Mouse (Mus musculus): Measurements from ENCODE around the gene Smim17. TPM values are rescaled to one million over a fixed set of nuclear protein-coding genes. Genes with fewer than 3 reads are reported as not detected.

Gene Smim17
- polyA plus RNA-seq (2017; shearing (Covaris generic)): not detected

DNA sequence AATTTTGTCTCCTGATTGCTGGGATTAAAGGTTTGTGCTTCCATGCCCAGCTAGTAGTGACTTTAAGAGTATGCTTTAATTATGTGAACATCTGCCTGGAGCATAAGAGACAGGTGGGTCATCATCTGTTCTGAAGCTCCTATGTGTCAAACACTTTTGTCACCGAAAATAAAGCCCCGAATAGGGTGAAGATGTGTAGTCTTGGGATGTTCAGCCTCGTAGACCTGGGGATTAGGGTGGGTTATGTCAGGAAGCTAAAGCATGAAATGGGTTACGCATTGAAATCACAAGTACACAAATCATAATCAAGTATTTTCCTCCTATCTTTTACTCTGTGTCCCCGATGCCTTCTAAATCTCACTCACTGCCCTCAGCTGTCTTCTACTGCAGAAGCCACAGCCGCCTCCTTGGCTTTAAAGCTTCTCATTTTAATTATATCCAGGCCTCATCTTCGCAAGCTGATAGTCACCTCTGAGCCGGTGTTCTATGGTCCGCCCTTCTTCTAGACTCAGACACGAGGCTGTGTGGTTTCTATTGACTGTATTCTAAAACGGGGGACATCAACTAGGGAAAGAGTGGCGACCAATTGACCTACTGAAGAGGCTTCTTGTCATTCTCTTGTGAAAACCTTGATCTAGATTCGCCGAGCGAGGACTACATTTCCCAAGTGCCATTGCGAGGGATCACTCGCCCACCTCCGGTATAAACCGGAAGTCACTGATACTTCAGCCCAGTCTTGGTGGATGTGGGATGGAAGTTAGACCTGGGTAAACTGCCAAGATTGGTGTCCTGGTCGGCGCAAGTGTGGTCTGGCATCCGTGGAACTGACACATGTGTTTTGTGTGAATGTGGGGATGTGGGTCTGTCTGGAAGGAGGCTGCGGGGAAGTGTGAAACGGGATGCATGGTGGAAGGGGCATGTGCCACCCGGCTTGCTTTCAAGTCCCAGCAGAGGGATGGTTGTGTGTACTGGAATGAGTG, at the start of gene Smim17:
TSS of gene Smim17 (plus strand) at position 720 of the 980 bp plus-strand sequence.

DNA sequence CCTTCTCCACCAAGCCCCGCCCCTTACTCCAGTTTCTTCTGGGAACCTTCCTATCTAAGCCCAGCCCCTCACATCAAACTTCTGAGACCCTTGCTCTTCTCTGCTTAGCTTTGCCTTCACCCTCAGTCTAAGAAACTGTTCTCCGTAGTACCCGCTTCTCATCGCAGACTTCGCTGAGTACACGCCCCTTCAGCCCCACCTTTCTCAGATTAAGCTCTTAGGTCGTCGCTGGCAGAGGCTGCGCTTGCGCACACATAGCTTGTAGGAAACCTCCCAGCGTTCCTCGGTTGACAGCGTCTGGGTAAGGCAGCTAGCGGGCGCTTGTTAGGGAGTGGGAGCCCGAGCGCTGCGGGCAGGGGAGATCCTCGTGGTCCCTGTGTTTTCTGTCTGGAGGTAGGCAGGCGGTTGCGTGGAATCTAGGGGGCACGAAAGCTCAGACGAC, 35.4 kb upstream of the Smim17 start, which contains the start of gene Zfp78:
TSS of gene Zfp78 (plus strand) at position 234 of the 442 bp plus-strand sequence.

DNA sequence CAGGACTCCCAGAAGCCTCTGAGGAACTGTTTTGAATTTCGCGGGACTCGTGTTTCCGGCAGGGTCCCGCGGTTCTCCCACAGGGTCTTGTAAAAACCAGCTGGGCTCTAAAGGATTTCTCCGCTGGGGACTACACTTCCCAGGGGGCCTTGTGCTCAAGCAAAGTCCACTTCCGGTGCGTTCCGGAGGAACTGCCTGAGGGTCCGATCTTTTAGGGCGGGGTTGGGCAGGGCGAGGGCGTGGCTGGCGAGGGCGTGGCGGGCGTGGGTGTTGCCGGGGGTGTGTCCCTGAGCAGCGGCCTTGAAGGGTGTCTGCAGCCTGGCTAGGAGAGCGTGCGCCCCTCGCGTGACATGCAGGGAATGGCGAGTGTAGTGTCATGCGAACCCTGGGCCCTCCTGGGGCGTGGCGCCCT, 15.5 kb upstream of the Smim17 start, which contains the start of gene Zfp28:
TSS of gene Zfp28 (plus strand) at position 252 of the 412 bp plus-strand sequence.

DNA sequence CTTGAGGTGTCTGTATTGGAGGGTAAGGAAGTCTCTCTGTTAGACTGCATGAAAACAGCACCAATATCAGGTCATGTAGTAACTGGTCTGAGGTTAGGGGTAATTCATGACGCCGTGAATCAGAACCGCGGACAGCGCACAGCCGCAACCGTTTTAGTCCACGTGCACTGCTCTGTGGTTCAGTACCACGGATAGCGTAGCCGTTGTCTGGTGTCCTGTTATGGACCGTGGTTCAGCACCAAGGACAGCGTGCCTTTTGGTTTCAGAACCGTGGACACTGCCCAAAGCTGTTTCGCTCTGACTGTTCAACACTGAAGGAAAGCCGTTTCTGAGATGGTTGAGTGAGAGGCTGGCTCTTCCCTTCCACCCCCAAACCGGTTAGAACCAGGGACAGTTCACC, 11.5 kb downstream of the Smim17 start, which contains the start of gene Gm20715:
TSS of gene Gm20715 (plus strand) at position 235 of the 400 bp plus-strand sequence.

DNA sequence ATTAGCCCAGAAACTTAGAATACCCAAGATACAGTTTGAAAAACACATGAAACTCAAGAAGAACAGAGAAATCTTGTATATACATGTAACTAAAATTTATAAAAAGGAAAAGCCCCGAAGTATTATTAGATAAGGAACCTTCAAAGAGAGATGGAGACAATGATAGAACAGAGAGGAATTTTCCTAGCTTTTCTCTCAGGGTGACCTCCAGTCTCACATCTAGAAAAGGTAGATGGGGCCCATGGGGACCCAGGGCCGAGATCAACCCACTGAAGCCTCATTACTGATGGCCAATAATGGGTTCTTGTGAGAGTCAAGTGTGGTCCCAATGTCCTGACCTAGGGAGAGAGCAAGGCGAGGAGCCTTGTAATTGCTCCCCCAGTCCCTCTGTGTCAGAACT, 39.9 kb downstream of the Smim17 start, which contains the start of gene Olfr1344:
TSS of gene Olfr1344 (plus strand) at position 301 of the 400 bp plus-strand sequence.

DNA sequence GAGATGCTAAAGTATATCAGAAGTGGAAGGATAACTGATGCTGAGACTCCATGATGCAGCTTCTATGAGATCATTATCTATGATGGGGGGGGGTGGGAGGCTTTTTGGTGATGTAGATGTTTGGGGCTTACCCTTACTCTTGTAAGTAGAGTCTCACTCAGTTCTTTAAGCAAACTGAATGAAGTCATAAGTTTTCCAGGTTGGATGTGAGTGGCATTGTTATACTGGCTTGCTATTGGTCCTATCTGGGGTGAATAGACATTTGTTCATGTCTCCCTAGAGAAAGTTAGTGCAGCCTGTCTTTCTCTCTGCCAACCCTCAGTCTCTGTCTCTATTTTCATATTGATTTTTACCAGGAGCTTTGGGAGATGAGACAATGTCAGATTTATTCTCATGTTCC, 57.4 kb downstream of the Smim17 start, which contains the start of gene Olfr1336:
TSS of gene Olfr1336 (plus strand) at position 301 of the 400 bp plus-strand sequence.

DNA sequence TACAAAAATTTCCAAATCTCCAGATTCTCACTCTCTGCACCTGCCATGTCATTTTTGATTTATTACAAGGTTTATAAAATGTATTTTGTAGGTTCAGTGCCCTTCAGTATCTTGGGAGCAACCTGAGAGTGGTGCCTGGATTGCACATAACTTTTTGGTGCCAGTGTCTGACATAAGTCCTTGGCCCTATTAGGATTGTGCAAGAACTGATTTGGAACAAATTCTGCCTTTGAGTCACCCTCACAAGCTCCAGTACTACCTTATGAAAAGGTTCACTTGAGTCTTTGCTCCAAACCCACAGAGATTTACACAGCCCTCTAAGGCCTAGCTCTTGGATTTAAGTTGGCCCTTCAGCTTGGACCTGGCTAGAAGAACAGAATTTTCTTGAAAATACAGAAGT, 68.4 kb downstream of the Smim17 start, which contains the start of gene Olfr1346:
TSS of gene Olfr1346 (plus strand) at position 151 of the 400 bp plus-strand sequence.

Other genes with a start within 250 kb of the Smim17 start
- 30.4 TPM for gene Zfp787, start 242.7 kb upstream of the Smim17 start, polyA plus RNA-seq (2017; shearing (Covaris generic))
- gene Zfp444, start 226.5 kb upstream of the Smim17 start, polyA plus RNA-seq (2017; shearing (Covaris generic)): 10.5 TPM
- gene Galp, start 201.6 kb upstream of the Smim17 start, polyA plus RNA-seq (2017; shearing (Covaris generic)): not detected
- gene Zscan5b, start 176.4 kb upstream of the Smim17 start, polyA plus RNA-seq (2017; shearing (Covaris generic)): not detected
- not detected for gene Epp13, start 146.0 kb upstream of the Smim17 start, polyA plus RNA-seq (2017; shearing (Covaris generic))
- gene Zfp667, start 112.1 kb upstream of the Smim17 start, polyA plus RNA-seq (2017; shearing (Covaris generic)): 8.0 TPM
- gene Zfp583, start 67.4 kb upstream of the Smim17 start, polyA plus RNA-seq (2017; shearing (Covaris generic)): 2.2 TPM
- gene Gm3854, start 55.0 kb upstream of the Smim17 start, polyA plus RNA-seq (2017; shearing (Covaris generic)): 0.65 TPM
- 5.0 TPM for gene Zfp78, start 35.4 kb upstream of the Smim17 start, polyA plus RNA-seq (2017; shearing (Covaris generic))
- gene Zfp28, start 15.4 kb upstream of the Smim17 start, polyA plus RNA-seq (2017; shearing (Covaris generic)): 18.3 TPM
- gene Gm20715, start 11.6 kb downstream of the Smim17 start, polyA plus RNA-seq (2017; shearing (Covaris generic)): not detected
- not detected for gene Olfr1344, start 40.0 kb downstream of the Smim17 start, polyA plus RNA-seq (2017; shearing (Covaris generic))
- gene Olfr1336, start 57.5 kb downstream of the Smim17 start, polyA plus RNA-seq (2017; shearing (Covaris generic)): 0.04 TPM
- not detected for gene Olfr1346, start 68.4 kb downstream of the Smim17 start, polyA plus RNA-seq (2017; shearing (Covaris generic))
- gene Olfr5, start 88.2 kb downstream of the Smim17 start, polyA plus RNA-seq (2017; shearing (Covaris generic)): not detected
- not detected for gene Olfr1347, start 101.0 kb downstream of the Smim17 start, polyA plus RNA-seq (2017; shearing (Covaris generic))
- not detected for gene Olfr1348, start 110.0 kb downstream of the Smim17 start, polyA plus RNA-seq (2017; shearing (Covaris generic))
- not detected for gene Olfr1349, start 124.2 kb downstream of the Smim17 start, polyA plus RNA-seq (2017; shearing (Covaris generic))
- gene Olfr1350, start 166.1 kb downstream of the Smim17 start, polyA plus RNA-seq (2017; shearing (Covaris generic)): not detected

All from inflammation-experienced regulatory T-cells, adult 16 weeks (primary cell).